Mouse (Mus musculus): Measurements from ENCODE around the gene Ifitm3. TPM values are rescaled to one million over a fixed set of nuclear protein-coding genes. Genes with fewer than 3 reads are reported as not detected.

Gene Ifitm3
- polyA plus RNA-seq (2015; fragmentation: Nextera tagmentation; extraction: Ambion mirVana), result 41.2 and 43.1 TPM in 2 replicates

- no peaks in the 10 kb centered on the region for H3K36me3 ChIP-seq (ENCODE audit: control insufficient read depth, insufficient read depth, low read length)
- no peak for ATAC-seq
- no peak within 1 kb of the TSS for H3K27ac ChIP-seq (ENCODE audit: low read depth, low read length)
- 26% methylated on average over 10 of the region's 10 CpGs for WGBS
- H3K4me2 ChIP-seq (ENCODE audit: low read length), result no peak within 1 kb of the TSS
- H3K9me3 ChIP-seq (ENCODE audit: control insufficient read depth, low read length), result no peaks in the 10 kb centered on the region
- peak within 1 kb of the TSS; percentile 17; the same call in 1 of the 2 replicates for H3K4me3 ChIP-seq (ENCODE audit: low read length)
- H3K9ac ChIP-seq (ENCODE audit: low read depth, low read length), result no peak within 1 kb of the TSS
- H3K27me3 ChIP-seq (replicated peaks; ENCODE audit: control insufficient read depth, insufficient read depth, low read length), result no peaks in the 10 kb centered on the region
- no peaks in the 10 kb centered on the region for H3K4me1 ChIP-seq (ENCODE audit: control insufficient read depth, insufficient read depth, low read depth, low read length)
These were observed at the start of gene Ifitm3 for GRCm38 (mm10) chr7:141010593-141010992. Gene Ifitm3 (minus strand): TSS chr7:141010770.

DNA sequence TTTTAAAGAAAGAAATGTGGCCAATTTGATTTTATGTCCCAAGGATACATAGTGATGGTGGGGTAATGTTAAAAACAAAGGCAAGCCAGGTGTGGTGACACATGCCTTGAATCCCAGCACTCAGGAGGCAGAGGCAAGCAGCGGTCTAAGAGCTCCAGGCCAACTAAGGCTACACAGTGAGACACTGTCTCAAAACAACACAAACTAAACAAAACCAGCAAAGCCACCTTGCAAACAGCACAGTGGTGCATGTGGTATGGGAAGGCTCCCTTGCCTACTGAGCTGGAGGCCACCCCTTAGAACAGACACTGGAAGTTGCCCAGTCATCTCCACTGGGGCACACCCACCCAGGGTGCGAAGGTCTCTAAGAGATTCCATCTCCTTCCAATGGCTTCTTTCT, 49.4 kb upstream of the Ifitm3 start:
- Histone ChIP-seq H3K4me2 (ENCODE audit: low read length) (peak overlapping the region; percentile 84), H3K4me3 (ENCODE audit: low read length) (peak overlapping the region; percentile 94), H3K4me1 (ENCODE audit: control insufficient read depth, insufficient read depth, low read depth, low read length) (peaks cover 18% of the 10 kb centered on the region), H3K9ac (ENCODE audit: low read depth, low read length) (peak overlapping the region; percentile 99), H3K27me3 (replicated peaks; ENCODE audit: control insufficient read depth, insufficient read depth, low read length) (no peaks in the 10 kb centered on the region), H3K36me3 (ENCODE audit: control insufficient read depth, insufficient read depth, low read length) (peaks cover 11% of the 10 kb centered on the region), H3K27ac (ENCODE audit: low read depth, low read length) (peak overlapping the region; percentile 91), H3K9me3 (ENCODE audit: control insufficient read depth, low read length) (no peaks in the 10 kb centered on the region)
- WGBS, result 56% methylated on average over 2 of the region's 2 CpGs
- ATAC-seq, result peak; percentile 8; the same call in 1 of the 2 replicates

DNA sequence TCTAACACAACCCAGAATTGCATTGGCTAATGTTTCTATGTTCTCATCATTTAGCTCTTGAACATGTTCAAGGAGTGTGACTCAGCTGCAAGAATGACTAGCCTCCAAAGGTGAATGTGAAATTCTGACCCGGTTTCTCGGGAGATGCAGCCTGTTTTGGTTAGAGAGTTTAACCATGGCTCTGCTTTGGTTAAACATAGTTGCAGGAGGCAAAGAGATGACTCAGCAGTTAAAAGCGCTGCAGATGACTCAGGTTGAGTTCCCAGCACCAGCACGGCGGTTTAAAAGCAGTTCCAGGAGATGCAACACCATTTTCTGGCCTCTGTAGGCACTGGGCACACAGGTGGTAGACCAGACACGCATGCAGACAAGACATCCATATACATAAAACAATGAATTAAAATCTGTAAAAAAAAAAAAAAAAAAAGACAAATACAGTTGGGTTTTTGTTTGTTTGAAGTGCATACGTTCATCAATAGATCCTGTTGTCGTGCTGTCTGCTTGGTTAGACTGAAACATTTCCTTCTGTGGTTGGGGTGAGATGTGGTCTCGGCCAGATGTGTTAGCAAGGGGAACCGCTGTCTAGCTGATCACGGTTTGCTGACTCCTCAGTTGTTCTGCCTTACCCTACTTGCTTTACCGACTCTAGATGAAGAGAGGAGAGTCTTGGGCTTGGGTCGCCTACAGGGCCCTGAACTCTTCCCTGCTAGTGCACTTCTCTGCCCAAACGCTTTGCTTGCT, 48.2 kb upstream of the Ifitm3 start:
- H3K9me3 ChIP-seq (ENCODE audit: control insufficient read depth, low read length), result no peaks in the 10 kb centered on the region
- H3K36me3 ChIP-seq (ENCODE audit: control insufficient read depth, insufficient read depth, low read length), result peaks cover under 1% of the 10 kb centered on the region; the same call in 1 of the 2 replicates
- peaks cover 18% of the 10 kb centered on the region for H3K4me1 ChIP-seq (ENCODE audit: control insufficient read depth, insufficient read depth, low read depth, low read length)
- ATAC-seq, result no peak
- no peak overlapping the region for H3K9ac ChIP-seq (ENCODE audit: low read depth, low read length)
- H3K4me2 ChIP-seq (ENCODE audit: low read length), result no peak overlapping the region
- WGBS, result 94% methylated on average over 14 of the region's 14 CpGs
- no peaks in the 10 kb centered on the region for H3K27me3 ChIP-seq (replicated peaks; ENCODE audit: control insufficient read depth, insufficient read depth, low read length)
- H3K27ac ChIP-seq (ENCODE audit: low read depth, low read length), result no peak overlapping the region
- H3K4me3 ChIP-seq (ENCODE audit: low read length), result no peak overlapping the region

DNA sequence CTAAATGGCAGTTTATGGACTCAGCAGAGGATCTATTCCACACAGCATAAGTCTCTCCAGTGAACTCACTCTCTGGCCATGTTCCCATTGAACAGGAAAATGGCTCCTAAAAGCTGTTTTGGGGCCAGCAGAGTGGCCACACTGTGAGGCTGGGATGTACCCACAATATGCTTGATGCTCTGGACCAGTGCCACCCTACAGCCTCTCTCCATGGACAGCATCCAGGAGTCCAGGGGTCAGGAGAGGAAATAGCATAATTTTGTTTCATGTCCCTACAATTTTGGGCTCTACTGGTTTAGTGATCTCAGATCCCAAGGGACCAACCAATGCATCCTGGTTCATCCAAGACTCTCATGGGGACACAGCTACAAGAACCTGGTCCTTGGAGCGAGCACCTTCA, 47.0 kb upstream of the Ifitm3 start:
- H3K27ac ChIP-seq (ENCODE audit: low read depth, low read length), result no peak overlapping the region
- H3K9ac ChIP-seq (ENCODE audit: low read depth, low read length), result no peak overlapping the region
- no peak overlapping the region for H3K4me3 ChIP-seq (ENCODE audit: low read length)
- 89% methylated on average over 1 of the region's 1 CpGs for WGBS
- H3K27me3 ChIP-seq (replicated peaks; ENCODE audit: control insufficient read depth, insufficient read depth, low read length), result no peaks in the 10 kb centered on the region
- ATAC-seq, result no peak
- H3K4me1 ChIP-seq (ENCODE audit: control insufficient read depth, insufficient read depth, low read depth, low read length), result peaks cover 13% of the 10 kb centered on the region
- H3K36me3 ChIP-seq (ENCODE audit: control insufficient read depth, insufficient read depth, low read length), result no peaks in the 10 kb centered on the region
- no peaks in the 10 kb centered on the region for H3K9me3 ChIP-seq (ENCODE audit: control insufficient read depth, low read length)
- H3K4me2 ChIP-seq (ENCODE audit: low read length), result no peak overlapping the region

DNA sequence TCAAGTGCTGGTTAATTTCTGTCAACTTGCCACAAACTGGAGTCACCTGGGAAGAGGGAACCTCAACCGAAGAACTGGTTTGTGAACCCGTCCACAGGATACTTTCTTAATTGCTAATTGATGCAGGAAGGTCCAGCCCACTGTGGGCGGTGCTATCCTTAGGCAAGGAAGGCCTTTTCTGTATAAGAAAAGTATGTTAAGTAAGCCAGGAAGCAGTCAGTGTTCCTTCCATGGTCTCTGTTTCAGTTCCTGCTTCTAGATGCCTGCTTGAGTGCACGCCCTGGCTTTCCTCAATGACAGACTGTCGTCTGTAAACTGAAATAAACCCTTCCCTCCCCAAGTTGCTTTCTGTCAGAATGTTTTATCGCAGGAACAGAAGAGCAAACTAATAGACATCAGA, 46.4 kb upstream of the Ifitm3 start:
- Histone ChIP-seq H3K27ac (ENCODE audit: low read depth, low read length) (no peak overlapping the region), H3K4me1 (ENCODE audit: control insufficient read depth, insufficient read depth, low read depth, low read length) (peaks cover 8% of the 10 kb centered on the region), H3K9ac (ENCODE audit: low read depth, low read length) (no peak overlapping the region), H3K9me3 (ENCODE audit: control insufficient read depth, low read length) (no peaks in the 10 kb centered on the region), H3K36me3 (ENCODE audit: control insufficient read depth, insufficient read depth, low read length) (no peaks in the 10 kb centered on the region), H3K27me3 (replicated peaks; ENCODE audit: control insufficient read depth, insufficient read depth, low read length) (no peaks in the 10 kb centered on the region), H3K4me2 (ENCODE audit: low read length) (no peak overlapping the region), H3K4me3 (ENCODE audit: low read length) (no peak overlapping the region)
- 92% methylated on average over 6 of the region's 6 CpGs for WGBS
- no peak for ATAC-seq

DNA sequence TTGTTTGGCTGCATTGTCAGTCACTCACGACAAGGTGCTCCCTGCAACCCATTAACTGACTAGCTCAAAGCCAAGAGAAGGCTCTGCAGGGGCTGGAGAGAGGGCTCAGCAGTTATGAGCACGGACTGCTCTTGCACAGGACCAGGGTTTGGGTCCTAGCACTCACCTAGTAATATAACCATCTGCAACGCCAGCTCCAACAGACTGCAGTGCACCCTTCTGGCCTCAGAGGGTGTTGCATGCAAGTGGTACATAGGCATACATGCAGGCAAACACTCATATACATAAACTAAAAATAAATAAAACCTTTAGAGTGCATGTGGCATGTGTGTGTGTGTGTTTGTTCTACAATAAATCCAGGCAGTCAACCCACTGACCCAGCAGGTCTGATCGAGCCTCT, 45.2 kb upstream of the Ifitm3 start:
- Histone ChIP-seq H3K9me3 (ENCODE audit: control insufficient read depth, low read length) (no peaks in the 10 kb centered on the region), H3K27ac (ENCODE audit: low read depth, low read length) (no peak overlapping the region), H3K4me2 (ENCODE audit: low read length) (no peak overlapping the region), H3K4me1 (ENCODE audit: control insufficient read depth, insufficient read depth, low read depth, low read length) (peaks cover 4% of the 10 kb centered on the region), H3K36me3 (ENCODE audit: control insufficient read depth, insufficient read depth, low read length) (no peaks in the 10 kb centered on the region), H3K27me3 (replicated peaks; ENCODE audit: control insufficient read depth, insufficient read depth, low read length) (no peaks in the 10 kb centered on the region), H3K9ac (ENCODE audit: low read depth, low read length) (no peak overlapping the region), H3K4me3 (ENCODE audit: low read length) (no peak overlapping the region)
- 88% methylated on average over 4 of the region's 4 CpGs for WGBS
- no peak for ATAC-seq

DNA sequence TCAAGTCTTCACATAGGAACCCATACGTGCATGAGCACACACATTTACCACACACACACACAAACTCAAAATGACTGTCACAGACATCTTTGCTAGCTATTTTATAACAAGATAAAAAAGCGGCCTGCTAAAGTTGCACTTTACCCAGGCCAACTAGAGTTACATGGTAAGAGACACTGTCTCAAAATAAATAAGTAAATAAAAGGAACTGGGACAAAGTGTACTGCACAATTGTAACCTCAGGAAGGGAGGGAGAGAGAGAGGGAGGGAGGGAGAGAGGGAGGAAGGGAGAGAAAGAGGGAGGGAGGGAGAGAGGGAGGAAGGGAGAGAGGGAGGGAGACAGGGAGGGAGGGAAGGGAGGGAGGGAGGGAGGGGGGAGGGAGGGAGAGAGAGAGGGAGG, 41.9 kb upstream of the Ifitm3 start:
- Histone ChIP-seq H3K4me2 (ENCODE audit: low read length) (no peak overlapping the region), H3K36me3 (ENCODE audit: control insufficient read depth, insufficient read depth, low read length) (no peaks in the 10 kb centered on the region), H3K27ac (ENCODE audit: low read depth, low read length) (no peak overlapping the region), H3K4me3 (ENCODE audit: low read length) (no peak overlapping the region), H3K4me1 (ENCODE audit: control insufficient read depth, insufficient read depth, low read depth, low read length) (peaks cover 4% of the 10 kb centered on the region), H3K9me3 (ENCODE audit: control insufficient read depth, low read length) (no peaks in the 10 kb centered on the region), H3K27me3 (replicated peaks; ENCODE audit: control insufficient read depth, insufficient read depth, low read length) (no peaks in the 10 kb centered on the region), H3K9ac (ENCODE audit: low read depth, low read length) (no peak overlapping the region)
- no peak for ATAC-seq
- WGBS, result 74% methylated on average over 2 of the region's 2 CpGs

DNA sequence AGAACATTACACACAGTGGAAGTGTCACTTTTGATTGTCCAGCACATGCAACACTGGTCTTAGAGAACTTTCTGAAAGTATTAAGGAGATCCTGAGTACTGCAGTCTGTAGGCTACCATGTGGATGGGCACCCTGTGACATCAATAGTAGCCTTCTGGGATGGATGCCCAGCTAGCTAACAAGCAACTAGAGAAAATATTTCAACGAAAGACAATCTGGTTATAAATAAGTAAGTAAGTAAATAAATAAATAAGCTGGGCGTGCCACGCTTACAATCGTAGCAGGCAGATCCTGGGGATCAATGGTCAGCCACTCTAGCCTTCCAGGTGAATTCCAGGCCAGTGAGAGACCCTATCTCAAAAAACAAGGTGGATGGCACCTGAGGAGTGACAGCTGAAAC, 41.4 kb upstream of the Ifitm3 start:
- ATAC-seq, result no peak
- no peak overlapping the region for H3K4me3 ChIP-seq (ENCODE audit: low read length)
- no peaks in the 10 kb centered on the region for H3K27me3 ChIP-seq (replicated peaks; ENCODE audit: control insufficient read depth, insufficient read depth, low read length)
- no peak overlapping the region for H3K9ac ChIP-seq (ENCODE audit: low read depth, low read length)
- 87% methylated on average over 4 of the region's 4 CpGs for WGBS
- no peaks in the 10 kb centered on the region for H3K36me3 ChIP-seq (ENCODE audit: control insufficient read depth, insufficient read depth, low read length)
- H3K27ac ChIP-seq (ENCODE audit: low read depth, low read length), result no peak overlapping the region
- H3K4me1 ChIP-seq (ENCODE audit: control insufficient read depth, insufficient read depth, low read depth, low read length), result peaks cover 4% of the 10 kb centered on the region
- no peak overlapping the region for H3K4me2 ChIP-seq (ENCODE audit: low read length)
- H3K9me3 ChIP-seq (ENCODE audit: control insufficient read depth, low read length), result no peaks in the 10 kb centered on the region

- ATAC-seq, result no peak
- Histone ChIP-seq H3K36me3 (ENCODE audit: control insufficient read depth, insufficient read depth, low read length) (no peaks in the 10 kb centered on the region), H3K9me3 (ENCODE audit: control insufficient read depth, low read length) (no peaks in the 10 kb centered on the region), H3K9ac (ENCODE audit: low read depth, low read length) (no peak overlapping the region), H3K4me1 (ENCODE audit: control insufficient read depth, insufficient read depth, low read depth, low read length) (peaks cover 4% of the 10 kb centered on the region), H3K27me3 (replicated peaks; ENCODE audit: control insufficient read depth, insufficient read depth, low read length) (no peaks in the 10 kb centered on the region), H3K27ac (ENCODE audit: low read depth, low read length) (no peak overlapping the region), H3K4me2 (ENCODE audit: low read length) (no peak overlapping the region), H3K4me3 (ENCODE audit: low read length) (no peak overlapping the region)
- 79% methylated on average over 17 of the region's 17 CpGs for WGBS
These were observed 40.6 kb upstream of the Ifitm3 start for GRCm38 (mm10) chr7:141051060-141051685.

Data from hindbrain, embryonic 16.5 days (tissue).